Mouse (Mus musculus) midbrain, embryonic 11.5 days (tissue): ENCODE measurements around the gene Msi2. TPM values are rescaled to one million over a fixed set of nuclear protein-coding genes. Genes with fewer than 3 reads are reported as not detected.

Experiments
- ATAC-seq: fragments of 200-750 bp; cut with Nextera tagmentation; 2 replicates; pipeline ENCODE4 v1.8.0; 2017; ENCODE audit warnings: moderate TSS enrichment, moderate library complexity; ENCODE audit not compliant: low FRiP score
- DNase-seq: peaks from one replicate; pipeline ENCODE4 v3.0.0; 2015; ENCODE audit warnings: low spot score; ENCODE audit errors: missing footprints
- H3K27ac ChIP-seq: fragments of 300-500 bp; sonication (generic); 2 replicates; pipeline ENCODE4 v1.5.1; 2014; ENCODE audit warnings: low read depth, low read length
- H3K27me3 ChIP-seq: fragments of 300-500 bp; sonication (generic); 2 replicates; pipeline ENCODE4 v1.6.1; 2014; ENCODE audit warnings: mild to moderate bottlenecking, low read length, moderate library complexity, mixed read lengths; ENCODE audit not compliant: control insufficient read depth, insufficient read depth
- H3K36me3 ChIP-seq: fragments of 300-500 bp; sonication (generic); 2 replicates; pipeline ENCODE4 v1.6.1; 2014; ENCODE audit warnings: mild to moderate bottlenecking, low read length, moderate library complexity, mixed read lengths; ENCODE audit not compliant: control insufficient read depth, insufficient read depth
- H3K4me1 ChIP-seq: fragments of 300-500 bp; sonication (generic); 2 replicates; pipeline ENCODE4 v1.6.1; 2014; ENCODE audit warnings: low read length; ENCODE audit not compliant: control insufficient read depth, insufficient read depth
- H3K4me2 ChIP-seq: fragments of 300-500 bp; sonication (generic); 2 replicates; pipeline ENCODE4 v1.6.1; 2014; ENCODE audit warnings: mild to moderate bottlenecking, moderate library complexity
- H3K4me3 ChIP-seq: fragments of 300-500 bp; sonication (generic); 2 replicates; pipeline ENCODE4 v1.5.1; 2014; ENCODE audit warnings: low read depth, low read length
- H3K9ac ChIP-seq: fragments of 300-500 bp; sonication (generic); 2 replicates; pipeline ENCODE4 v1.6.1; 2014; ENCODE audit warnings: low read length
- H3K9me3 ChIP-seq: fragments of 300-500 bp; sonication (generic); 2 replicates; pipeline ENCODE4 v1.6.1; 2016; ENCODE audit warnings: low read length; ENCODE audit not compliant: control insufficient read depth
- WGBS: fragments of 180-500 bp; shearing (Covaris S2); extraction: QIAGEN DNeasy Blood & Tissue Kit; methylation state at CpG from one replicate; pipeline ENCODE4 v1.1.7; 2014; 5-methylcytosine and 5-hydroxymethylcytosine counted together
- polyA plus RNA-seq: library from polyadenylated mRNA; unstranded; fragments of >200 nt; fragmentation: Nextera tagmentation; extraction: Ambion mirVana; gene quantifications from 2 replicates; pipeline ENCODE4 v1.2.1, GENCODE M21; 2014

Gene Msi2
- polyA plus RNA-seq, 1 experiment from 2014 or later, result 27.0 TPM

- WGBS, result 29% methylated on average over 23 of the region's 23 CpGs
- Histone ChIP-seq H3K27me3 (no peaks in the 10 kb centered on the region), H3K4me2 (peak overlapping the region; percentile 9; the same call in 1 of the 2 replicates), H3K4me3 (no peak overlapping the region), H3K27ac (peak overlapping the region; percentile 74), H3K36me3 (peaks cover 5% of the 10 kb centered on the region; the same call in 1 of the 2 replicates), H3K4me1 (peaks cover 24% of the 10 kb centered on the region), H3K9me3 (no peaks in the 10 kb centered on the region), H3K9ac (peak overlapping the region; percentile 49)
- 0 out of 2 replicates have a peak, but pooled peaks have one; percentile 40 for ATAC-seq
- DNase-seq, result no peak
Observed at GRCm38 (mm10) chr11:88348690-88349089, 369.6 kb downstream of the Msi2 start.

GRCm38 (mm10) chr11:88348056-88348455, 370.3 kb downstream of the Msi2 start:
- no peaks in the 10 kb centered on the region for H3K27me3 ChIP-seq
- H3K27ac ChIP-seq, result peak overlapping the region; percentile 74
- H3K4me1 ChIP-seq, result peaks cover 24% of the 10 kb centered on the region

GRCm38 (mm10) chr11:88346066-88346465, 372.2 kb downstream of the Msi2 start:
- Histone ChIP-seq H3K36me3 (peaks cover 5% of the 10 kb centered on the region; the same call in 1 of the 2 replicates), H3K27ac (no peak overlapping the region), H3K4me3 (no peak overlapping the region), H3K9me3 (no peaks in the 10 kb centered on the region), H3K4me2 (no peak overlapping the region), H3K4me1 (peaks cover 24% of the 10 kb centered on the region), H3K9ac (no peak overlapping the region), H3K27me3 (no peaks in the 10 kb centered on the region)
- 93% methylated on average over 5 of the region's 5 CpGs for WGBS
- DNase-seq, result no peak
- no peak for ATAC-seq

More at GRCm38 (mm10) chr11:88348056-88348455, 370.3 kb downstream of the Msi2 start:
- 0 out of 2 replicates have a peak, but pooled peaks have one; percentile 14 for ATAC-seq
- no peaks in the 10 kb centered on the region for H3K9me3 ChIP-seq
- H3K9ac ChIP-seq, result no peak overlapping the region
- H3K4me3 ChIP-seq, result no peak overlapping the region
- DNase-seq, result no peak
- 31% methylated on average over 3 of the region's 3 CpGs for whole genome bisulfite sequencing
- H3K36me3 ChIP-seq, result peaks cover 5% of the 10 kb centered on the region; the same call in 1 of the 2 replicates
- H3K4me2 ChIP-seq, result no peak overlapping the region

GRCm38 (mm10) chr11:88337926-88338325, 380.4 kb downstream of the Msi2 start:
- ATAC-seq (no peak), DNase-seq (no peak)
- Histone ChIP-seq H3K4me2 (no peak overlapping the region), H3K9ac (no peak overlapping the region), H3K36me3 (peaks cover 7% of the 10 kb centered on the region; the same call in 1 of the 2 replicates), H3K9me3 (no peaks in the 10 kb centered on the region), H3K27ac (no peak overlapping the region), H3K27me3 (no peaks in the 10 kb centered on the region), H3K4me1 (peaks cover 9% of the 10 kb centered on the region), H3K4me3 (no peak overlapping the region)
- WGBS, result 94% methylated on average over 3 of the region's 3 CpGs

GRCm38 (mm10) chr11:88334893-88335292, 383.4 kb downstream of the Msi2 start:
- no peak overlapping the region for H3K9ac ChIP-seq
- no peaks in the 10 kb centered on the region for H3K27me3 ChIP-seq
- peak overlapping the region; percentile 21 for H3K27ac ChIP-seq
- DNase-seq (no peak), ATAC-seq (no peak)
- H3K36me3 ChIP-seq, result peaks cover 7% of the 10 kb centered on the region; the same call in 1 of the 2 replicates
- no peaks in the 10 kb centered on the region for H3K9me3 ChIP-seq
- peaks cover 9% of the 10 kb centered on the region for H3K4me1 ChIP-seq
- H3K4me2 ChIP-seq, result no peak overlapping the region
- WGBS, result 23% methylated on average over 5 of the region's 5 CpGs
- no peak overlapping the region for H3K4me3 ChIP-seq

GRCm38 (mm10) chr11:88332309-88332934, 385.9 kb downstream of the Msi2 start:
- Histone ChIP-seq H3K4me2 (no peak overlapping the region), H3K9ac (no peak overlapping the region), H3K27me3 (no peaks in the 10 kb centered on the region), H3K27ac (no peak overlapping the region), H3K4me1 (peaks cover 9% of the 10 kb centered on the region), H3K4me3 (no peak overlapping the region), H3K36me3 (no peaks in the 10 kb centered on the region), H3K9me3 (no peaks in the 10 kb centered on the region)
- ATAC-seq (no peak), DNase-seq (no peak)
- WGBS, result 92% methylated on average over 8 of the region's 8 CpGs

GRCm38 (mm10) chr11:88331722-88332121, 386.6 kb downstream of the Msi2 start:
- Histone ChIP-seq H3K4me1 (peaks cover 14% of the 10 kb centered on the region), H3K4me2 (no peak overlapping the region), H3K27me3 (no peaks in the 10 kb centered on the region), H3K9me3 (no peaks in the 10 kb centered on the region), H3K27ac (no peak overlapping the region), H3K4me3 (no peak overlapping the region), H3K9ac (no peak overlapping the region), H3K36me3 (no peaks in the 10 kb centered on the region)
- 94% methylated on average over 8 of the region's 8 CpGs for WGBS
- DNase-seq (no peak), ATAC-seq (no peak)

GRCm38 (mm10) chr11:88330799-88331198, 387.5 kb downstream of the Msi2 start:
- H3K27ac ChIP-seq, result no peak overlapping the region
- H3K4me1 ChIP-seq, result peaks cover 14% of the 10 kb centered on the region
- DNase-seq (peak; percentile 82), ATAC-seq (no peak)
- no peaks in the 10 kb centered on the region for H3K27me3 ChIP-seq
- H3K36me3 ChIP-seq, result no peaks in the 10 kb centered on the region
- no peak overlapping the region for H3K4me3 ChIP-seq
- no peaks in the 10 kb centered on the region for H3K9me3 ChIP-seq
- no peak overlapping the region; the same call in 1 of the 2 replicates for H3K9ac ChIP-seq
- H3K4me2 ChIP-seq, result no peak overlapping the region
- WGBS, result 78% methylated on average over 11 of the region's 11 CpGs

- no peaks in the 10 kb centered on the region for H3K27me3 ChIP-seq
- no peaks in the 10 kb centered on the region for H3K9me3 ChIP-seq
- peaks cover 6% of the 10 kb centered on the region; the same call in 1 of the 2 replicates for H3K4me1 ChIP-seq
- no peak overlapping the region for H3K4me2 ChIP-seq
- H3K4me3 ChIP-seq, result no peak overlapping the region
- DNase-seq (peak; percentile 75), ATAC-seq (no peak)
- H3K36me3 ChIP-seq, result no peaks in the 10 kb centered on the region
- no peak overlapping the region for H3K27ac ChIP-seq
- WGBS, result 94% methylated on average over 17 of the region's 17 CpGs
- H3K9ac ChIP-seq, result no peak overlapping the region
Observed at GRCm38 (mm10) chr11:88328813-88329595, 389.3 kb downstream of the Msi2 start.
